Mouse (Mus musculus): ENCODE measurements around the gene Rbm34.
"Not testable (repeated sequence)": the region's sequence is repeated elsewhere in the genome, so short reads cannot be mapped to it uniquely, and the experiment has no call there.

Rbm34 gene

DNA sequence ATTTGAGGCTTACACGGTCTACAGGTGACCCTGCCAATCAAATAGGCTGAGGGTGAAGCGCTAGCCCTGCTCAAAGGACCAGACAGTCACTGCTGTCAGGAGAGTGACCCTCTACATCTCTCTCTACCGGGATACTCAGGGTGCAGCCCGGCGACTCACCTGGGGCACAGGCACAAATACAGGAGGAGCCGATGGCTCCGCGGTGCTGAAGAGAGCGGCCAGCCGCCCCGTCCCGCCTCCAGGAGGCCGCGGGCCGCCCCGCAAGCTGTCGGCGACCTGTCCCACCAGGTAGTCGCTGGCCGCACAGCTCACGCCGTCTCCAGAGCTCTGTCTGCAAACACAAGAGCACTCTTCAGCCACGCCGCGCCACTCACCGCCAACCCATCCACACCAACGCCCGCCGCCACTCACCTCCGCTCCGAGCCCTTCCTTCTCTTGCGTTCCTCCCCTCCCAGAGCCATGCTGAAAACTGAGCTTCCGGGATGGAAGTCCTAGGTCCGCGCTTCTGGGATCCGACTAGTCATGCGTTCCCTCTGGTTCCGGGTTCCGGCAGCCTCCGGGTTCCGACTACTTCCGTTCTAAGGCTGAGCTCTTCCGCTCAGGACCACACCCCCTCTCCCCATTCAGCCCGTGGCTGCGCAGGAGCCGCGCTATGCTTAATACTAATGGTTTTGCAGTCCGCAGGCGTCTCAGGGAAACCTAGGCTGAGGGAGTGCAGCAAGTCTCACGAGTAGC, at the start of gene Rbm34:
Gene Rbm34 (minus strand): TSS at position 493 of the 735 bp plus-strand sequence.
- DNase-seq, result peak; percentile 97

DNA sequence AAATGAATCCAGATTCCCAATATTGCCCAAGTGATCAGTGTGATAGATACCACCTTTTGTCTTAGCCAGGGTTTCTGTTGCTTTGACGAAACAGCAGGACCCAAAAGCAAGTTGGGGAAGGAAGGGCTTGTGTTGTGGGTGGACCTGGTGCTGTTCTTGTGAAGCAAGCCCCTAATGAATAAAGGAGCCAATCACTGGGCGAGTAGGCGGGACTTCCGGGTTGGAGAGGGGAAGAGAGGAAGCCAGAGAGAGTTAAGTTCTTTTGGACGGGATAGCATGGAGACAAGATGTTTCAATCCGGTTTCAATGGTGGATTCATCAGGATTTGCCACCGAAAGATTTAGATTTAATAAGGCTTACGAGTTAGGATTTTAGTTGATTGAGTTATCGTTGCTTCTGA, 40.8 kb upstream of the Rbm34 start:
- DNase-seq, result no peak

DNA sequence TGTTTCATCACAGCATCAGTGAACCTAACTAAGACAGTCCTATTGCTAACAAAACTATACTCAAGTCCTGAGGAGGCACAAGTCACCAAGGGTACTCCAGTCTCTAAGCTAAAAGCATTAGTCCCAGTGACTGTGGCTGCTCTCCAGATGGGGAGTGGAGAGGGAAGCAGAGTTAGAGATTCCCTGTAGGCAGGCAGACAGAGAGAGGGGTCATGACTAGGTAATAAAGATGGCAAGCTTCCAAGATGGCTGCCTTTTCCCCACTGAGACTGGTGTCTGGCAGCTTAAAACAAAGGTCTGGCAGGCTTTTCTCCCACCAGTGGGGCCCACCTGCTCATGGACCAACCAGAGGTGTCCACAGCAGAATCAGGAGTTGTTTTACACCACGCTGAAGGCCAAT, 23.6 kb upstream of the Rbm34 start:
- no peak for DNase-seq

DNA sequence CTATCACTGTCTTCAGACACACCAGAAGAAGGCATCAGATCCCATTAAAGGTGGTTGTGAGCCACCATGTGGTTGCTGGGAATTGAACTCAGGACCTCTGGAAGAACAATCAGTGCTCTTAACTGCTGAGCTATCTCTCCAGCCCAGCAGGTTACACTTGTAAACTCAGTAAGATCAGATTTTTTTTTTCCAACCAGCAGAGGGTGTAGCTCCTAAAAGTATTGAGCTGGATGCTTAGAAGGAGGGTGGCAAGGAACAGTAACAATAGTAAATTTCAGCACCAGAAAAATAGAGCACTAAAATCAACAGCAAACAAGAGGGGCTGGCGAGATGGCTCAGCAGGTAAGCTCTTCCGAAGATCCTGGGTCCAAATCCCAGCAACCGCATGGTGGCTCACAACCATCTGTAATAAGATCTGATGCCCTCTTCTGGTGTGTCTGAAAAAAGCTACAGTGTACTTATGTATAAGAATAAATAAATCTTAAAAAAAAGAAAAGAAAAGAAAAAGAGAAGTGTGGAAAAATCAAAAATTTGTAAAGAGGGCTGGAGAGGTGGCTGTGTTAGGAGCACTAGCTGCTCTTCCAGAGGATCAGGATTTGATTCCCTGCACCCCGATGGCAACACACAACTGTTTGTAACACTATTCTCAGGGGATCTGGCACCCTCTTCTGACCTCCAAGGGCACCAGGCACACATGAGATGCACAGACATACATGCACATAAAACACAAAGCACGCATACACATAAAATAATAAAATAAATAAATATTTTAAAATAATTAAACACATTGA, 18.7 kb upstream of the Rbm34 start:
- DNase-seq, result peak; percentile 35

DNA sequence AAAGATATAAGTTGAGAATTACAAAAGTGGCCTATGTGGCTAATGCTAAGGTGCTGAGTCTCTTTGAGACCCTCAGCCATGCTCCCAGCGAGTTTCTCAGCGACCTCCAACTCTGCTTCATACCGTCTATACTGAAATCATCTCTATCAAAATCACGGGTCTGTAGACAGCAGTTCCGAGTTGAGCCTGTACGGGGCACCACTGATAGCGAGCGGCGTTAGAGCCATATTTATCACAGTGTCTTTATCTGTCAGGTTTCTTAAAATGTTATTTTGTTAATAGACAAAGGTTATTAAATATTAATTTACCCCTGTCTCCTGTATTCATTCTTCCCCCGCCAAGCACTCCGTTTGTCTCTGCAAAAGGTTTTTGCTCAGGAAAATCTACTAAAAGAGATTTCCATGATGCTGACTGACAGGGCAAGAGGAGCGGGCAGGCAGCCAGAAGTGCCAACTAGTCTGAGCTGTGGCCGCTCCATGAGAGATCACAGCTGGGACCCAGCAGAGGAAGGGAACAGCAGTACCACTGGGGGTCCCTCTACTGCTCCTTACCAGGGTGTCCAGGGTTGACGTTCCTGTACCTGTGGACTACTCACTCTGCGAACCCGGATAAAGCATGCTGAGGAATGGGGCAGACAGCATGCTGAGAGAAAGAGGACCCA, 17.6 kb upstream of the Rbm34 start:
- DNase-seq, result no peak

DNA sequence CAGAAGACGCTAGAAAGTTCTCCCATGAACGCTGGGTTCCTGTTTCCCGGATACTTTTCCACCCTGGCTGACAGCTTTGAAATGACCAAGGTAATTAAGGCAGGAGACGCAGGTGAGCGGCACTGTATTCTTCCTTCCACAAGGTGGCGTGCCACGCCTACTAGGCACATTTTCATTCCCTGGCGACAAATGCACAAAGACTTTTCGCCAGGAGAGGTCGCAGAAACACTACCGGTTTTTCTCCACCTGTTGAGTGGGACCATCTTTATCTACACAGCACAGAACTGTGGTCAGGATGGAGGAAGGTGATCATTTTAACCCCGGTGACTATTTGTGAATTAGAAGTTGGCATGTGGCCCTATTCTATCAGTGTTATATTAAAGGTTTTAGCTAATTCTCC, 15.6 kb upstream of the Rbm34 start:
- peak; percentile 91 for DNase-seq

DNA sequence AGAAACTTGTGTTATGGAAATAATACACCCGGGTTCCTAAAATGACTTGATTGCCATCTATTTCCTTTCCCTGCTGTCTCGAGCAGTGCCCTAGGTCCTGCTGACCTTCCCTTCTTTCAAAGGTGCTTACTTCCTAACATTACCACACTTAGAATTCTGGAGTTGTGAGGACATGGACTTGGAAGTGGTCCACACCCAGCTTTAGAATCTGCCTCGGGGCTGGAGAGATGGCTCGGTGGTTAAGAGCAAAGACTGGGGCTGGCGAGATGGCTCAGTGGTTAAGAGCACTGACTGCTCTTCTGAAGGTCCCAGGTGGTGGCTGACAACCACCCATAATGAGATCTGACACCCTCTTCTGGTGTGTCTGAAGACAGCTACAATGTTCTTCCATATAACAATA, 9.2 kb upstream of the Rbm34 start:
- DNase-seq, result no peak

DNA sequence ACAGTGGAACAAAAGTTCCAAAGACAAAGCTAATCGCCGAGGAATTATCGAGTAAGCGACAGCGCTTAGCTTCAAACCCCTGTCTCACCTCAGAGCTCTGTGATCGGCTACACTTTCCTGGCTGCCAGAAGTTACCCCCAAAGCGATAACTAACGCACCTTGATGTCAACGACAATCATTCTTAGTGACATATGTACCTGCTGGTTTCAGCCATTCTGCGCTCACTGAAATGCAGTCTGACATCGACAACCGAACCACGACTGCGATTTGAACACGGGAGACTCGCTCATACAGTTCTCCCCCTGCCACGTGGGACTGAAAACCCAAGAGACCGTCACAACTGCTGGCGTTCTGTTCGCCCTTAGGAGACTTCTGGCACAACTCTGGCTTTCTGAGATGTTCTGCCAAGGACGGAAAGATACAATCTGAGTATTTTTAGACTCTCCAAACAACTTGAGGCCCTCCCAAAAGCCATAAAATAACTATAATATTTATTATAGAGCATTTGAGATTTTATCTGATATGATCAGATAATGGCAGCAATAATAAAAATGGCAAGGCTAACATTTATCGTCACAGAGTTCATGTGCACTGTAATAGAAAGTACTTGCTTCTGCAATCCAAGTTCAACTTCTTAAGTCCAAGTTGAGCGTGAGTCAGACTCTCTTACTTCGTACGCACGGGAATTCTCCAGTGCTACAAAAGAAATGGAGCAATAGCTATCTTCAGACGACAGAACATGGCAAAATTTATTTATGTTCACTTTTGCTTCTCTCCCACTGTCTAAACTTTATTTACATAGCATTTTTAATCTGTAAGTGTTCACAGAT, 8.4 kb upstream of the Rbm34 start:
- DNase-seq, result peak; percentile 41

DNA sequence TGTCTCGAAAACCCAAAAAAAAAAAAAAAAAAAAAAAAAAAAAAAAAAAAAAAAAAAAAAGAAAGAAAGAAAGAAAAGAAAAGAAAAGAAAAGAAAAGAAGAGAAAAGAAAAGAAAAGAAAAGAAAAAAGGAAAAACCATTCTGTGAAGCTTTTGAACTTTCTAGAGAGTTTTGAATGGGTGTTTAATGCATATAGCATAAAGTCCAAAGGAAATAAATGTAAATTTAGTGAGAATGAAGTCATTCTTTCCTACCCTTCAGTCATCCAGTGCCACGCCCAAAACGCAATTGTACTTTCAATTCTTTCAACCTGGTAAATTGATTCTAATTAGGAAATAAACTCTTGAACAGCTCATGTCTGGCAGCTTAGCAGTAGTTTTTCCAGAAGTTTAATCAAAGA, 7.7 kb upstream of the Rbm34 start:
- not testable (repeated sequence) for DNase-seq

DNA sequence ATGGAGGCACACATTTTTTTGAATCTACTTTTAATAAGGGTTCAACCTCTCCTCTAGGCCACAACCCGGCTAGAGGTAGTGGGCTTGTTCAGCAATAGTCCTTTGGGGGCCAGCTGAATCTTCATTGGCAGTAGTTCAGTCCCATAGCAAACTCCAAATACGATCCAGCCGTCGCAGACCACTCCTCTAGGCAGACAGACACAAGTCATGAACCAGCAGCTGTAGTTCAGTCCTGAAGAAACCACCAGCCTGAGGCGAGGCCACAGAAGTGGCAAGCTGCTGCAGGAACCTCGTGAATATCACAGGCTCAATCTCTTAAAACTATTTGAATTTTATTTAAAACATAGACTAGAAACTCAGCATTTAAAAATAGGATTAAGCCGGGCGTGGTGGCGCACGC, 7.2 kb upstream of the Rbm34 start:
- DNase-seq, result no peak

DNA sequence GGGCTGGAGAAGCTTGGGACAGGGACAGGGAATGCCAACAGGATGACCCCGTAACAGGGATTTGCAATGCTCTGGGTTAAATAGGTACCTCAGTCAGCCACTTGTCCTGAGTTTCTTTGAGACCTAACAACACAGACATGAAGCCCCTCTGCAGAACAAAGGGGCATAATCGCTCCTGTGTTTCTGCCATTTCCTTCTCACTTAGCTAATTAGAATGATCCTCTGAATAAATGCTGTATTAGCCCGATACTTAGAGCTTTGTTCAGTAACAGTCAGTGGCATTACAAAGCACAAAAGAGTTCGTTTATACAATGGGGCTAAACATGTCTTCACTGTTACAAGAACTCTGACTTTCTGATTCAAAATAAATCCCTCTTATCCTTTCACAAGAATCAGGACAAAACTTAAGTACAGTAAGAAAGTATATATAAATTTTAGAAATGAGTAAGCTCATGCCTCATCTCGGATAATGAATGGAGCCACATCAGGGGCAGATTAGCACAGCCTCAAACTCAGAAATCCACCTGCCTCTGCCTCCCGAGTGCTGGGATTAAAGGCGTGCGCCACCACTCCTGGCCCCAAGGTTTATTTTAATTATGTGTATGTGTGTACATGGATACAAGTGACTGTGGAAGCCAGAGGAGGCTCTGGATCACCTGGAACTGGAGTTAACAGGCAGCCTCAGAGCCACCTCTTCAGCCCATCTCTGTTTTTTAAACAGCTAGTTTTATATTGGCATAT, 5.9 kb upstream of the Rbm34 start:
- DNase-seq, result no peak

DNA sequence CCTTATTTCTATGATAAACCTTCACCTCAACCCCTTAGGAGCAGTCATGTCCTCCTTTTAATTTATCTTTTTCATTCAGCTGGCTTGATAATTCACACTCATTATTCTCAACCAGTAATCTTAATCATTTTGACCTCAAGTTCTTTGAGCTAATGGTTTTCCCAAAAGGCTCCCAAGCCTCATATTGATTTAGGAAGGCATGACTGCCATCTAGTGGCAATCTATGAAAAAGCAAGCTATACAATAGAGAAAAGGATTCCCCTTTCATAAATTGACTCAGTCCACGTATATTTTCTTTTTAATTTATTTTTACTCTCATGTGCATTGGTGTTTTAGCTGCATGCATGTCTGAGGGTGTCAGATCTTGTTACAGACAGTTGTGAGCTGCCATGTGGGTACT, 4.8 kb upstream of the Rbm34 start:
- DNase-seq, result peak; percentile 78

DNA sequence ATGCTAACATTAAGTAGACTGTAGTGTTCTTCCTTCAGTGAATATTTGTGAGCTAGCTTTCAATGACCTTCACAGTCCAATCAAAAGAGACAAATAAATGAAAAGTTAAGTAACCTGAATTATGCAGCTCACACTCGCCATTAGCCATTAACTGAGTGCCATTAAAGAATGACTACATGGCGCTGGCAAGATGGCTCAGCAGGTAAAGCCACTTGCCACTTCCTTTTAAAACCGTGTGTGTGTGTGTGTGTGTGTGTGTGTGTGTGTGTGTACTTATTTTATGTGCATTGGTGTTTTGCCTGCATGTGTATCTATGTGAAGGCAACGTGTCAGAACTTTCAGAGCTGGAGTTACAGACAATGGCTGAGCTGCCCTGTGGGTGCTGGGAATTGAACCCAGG, 3.6 kb upstream of the Rbm34 start:
- no peak for DNase-seq

DNA sequence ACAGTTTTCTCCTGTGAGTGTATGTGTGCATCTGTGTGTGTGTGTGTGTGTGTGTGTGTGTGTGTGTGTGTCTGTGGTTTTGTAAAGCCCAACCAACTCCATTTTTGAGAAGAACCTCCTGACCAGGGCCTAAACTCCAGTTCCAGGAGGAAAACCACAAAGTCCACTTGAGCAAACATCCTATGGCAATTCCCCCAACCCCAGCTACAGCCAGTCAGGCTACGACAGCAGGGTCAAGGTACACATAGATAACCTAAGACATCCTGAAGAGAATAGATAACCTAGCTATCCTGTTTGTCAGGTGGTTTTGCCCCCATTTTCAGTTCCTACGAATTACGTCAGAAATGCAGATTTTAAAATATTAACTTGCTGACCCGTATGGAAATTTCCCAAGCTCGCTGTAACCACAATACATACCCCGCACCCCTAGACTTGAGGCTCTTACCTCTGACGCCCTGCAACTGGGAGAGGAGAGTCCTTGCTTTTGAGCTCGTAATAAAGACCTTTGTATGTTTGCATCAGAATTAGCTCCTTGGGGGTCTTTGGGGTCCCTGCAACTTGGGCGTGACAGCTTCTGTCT, 2.9 kb upstream of the Rbm34 start:
- DNase-seq, result no peak

DNA sequence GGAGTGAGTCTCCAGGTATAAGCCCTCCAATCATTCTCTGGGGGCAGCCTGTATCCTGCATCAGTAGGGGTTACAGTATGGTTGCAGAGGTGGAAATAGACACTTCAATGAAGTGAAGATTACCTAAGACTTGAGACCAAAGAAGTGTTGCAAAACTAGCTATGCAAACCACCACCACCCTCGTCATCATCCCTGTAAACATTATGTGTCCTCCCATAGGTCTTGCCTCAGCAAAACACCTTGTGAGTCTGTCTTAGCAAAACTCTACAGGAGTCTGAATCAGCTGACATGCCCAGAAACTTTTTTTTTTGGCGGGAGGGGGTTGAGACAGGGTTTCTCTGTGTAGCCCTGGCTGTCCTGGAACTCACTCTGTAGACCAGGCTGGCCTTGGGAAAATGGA, 1.8 kb upstream of the Rbm34 start:
- no peak for DNase-seq

DNA sequence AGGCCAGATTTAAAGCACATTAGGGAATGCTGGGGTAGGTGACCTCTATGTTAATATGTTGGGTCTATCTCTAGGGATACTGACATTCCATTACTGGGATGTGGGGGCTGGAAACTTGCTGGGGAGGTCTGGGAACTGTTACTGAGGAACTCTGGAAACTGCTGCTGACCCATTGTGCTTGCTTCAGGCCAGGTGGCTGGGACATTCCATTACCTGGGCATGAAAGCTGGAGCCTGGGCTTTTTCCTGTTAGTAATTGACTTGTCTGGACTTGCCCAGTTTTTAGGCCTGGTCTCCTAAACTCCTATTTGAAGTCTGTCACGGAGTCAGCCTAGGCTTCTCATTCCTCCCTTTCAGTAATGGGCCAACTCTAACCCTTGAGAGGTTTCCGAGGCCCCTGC, 1.2 kb upstream of the Rbm34 start:
- DNase-seq, result no peak

DNA sequence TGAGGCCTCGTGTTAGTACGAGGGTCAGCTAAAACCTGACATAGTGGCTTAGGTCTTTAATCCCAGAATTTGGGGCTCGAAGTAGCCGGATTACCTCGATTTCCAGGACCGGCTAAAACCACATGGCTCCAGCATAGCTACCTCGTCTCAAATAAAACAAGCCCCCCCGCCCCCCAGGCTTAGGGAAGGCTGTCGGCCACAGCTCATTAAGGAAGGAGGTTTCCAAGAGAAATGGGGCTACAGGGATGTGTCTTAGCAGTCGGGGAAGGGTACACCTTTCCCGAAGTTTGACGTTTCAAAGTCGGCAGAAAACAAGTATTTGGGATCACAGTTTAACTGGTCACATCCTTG, 418 bp upstream of the Rbm34 start:
- DNase-seq, result no peak

DNA sequence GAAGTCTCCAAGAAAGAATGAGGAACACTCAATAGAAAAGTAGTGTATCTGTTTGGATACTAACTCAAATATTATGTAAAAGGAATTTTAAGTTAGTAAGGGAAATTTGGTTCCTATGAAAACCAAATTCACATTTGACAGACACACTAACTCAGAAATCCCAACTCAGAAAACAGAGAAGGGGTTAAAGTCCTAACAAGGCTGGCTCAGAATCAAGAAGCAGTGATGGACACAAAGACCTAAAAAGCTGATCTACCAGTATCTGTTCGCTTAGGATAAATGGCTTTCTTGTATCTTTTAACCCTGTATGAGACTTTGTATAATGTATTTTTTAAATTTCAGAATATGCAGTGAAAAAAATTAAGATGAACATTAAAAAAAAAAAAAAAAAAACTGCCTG, 1.3 kb downstream of the Rbm34 start:
- no peak for DNase-seq

DNA sequence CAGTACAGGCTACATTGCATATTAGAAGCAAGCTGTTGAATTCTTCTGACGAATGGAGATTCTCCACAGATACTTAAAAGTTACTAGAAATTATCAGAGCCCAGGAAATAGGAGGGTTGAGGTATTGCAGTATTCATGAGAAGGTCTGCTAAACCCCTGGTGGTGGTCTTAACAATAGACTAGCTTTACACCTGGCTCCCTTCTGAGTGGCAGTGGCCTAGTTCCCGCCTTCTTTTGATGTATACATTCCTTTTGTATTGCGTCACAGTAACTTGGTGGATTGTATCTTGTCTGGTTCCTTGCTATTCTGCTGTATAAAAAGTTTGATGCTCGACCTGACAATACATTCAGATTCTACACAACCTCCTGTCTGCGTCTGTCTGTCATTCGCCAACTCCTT, 2.8 kb downstream of the Rbm34 start:
- DNase-seq, result no peak

DNA sequence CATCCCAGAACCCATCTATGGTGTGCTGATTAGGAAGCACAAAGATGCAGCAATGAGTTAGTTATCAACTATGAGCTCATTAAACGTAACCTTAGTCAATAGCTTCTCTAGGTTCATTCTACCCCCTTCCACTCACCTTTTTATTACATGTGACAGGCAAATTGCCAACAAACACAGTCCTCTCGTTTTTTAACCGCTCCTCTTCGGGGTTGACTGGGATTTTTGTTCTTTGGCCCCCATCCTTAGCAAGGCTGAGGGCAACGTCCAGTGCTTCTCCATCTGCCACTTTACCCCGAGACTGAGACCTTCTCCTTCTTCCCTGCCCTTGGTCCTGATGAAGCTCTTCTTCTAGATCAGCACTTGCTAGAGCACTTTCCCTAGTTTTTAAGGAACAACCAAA, 5.6 kb downstream of the Rbm34 start:
- no peak for DNase-seq

DNA sequence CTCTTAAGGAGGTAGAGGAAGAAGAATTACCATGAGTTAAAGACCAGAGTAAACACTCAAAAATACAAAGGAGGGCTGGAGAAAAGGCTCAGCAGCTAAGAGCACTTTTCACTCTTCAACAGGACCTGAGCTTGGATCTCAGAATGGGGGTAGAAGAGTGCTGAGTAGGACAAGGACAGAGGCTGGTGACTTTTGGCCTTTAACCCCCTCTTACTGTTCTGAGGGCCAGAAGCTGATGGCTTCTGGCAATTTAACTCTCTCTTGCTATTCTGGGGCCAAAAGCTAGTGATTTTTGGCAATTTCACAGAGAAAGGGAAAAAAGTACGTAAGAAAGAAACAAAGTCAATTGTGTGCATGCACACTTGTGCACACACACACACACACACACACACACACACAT, 8.0 kb downstream of the Rbm34 start:
- DNase-seq, result no peak

DNA sequence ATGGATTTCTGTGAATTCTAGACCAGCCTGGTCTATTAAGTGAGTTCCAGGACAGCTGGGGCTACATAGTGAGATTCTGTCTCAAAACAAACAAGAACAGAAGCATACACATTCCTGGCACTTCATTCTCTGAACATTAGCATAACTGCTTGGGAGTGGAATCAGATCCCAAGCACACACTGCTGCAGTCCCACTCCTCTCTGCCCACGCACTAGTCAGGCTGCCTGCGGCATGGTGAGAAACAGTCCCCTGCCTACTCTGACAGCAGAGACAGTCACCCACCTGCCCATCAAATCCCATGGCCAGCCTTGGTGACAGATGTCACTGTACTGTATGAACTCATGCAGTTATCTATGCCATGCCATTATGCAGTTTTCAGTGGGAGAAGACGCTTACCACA, 9.4 kb downstream of the Rbm34 start:
- no peak for DNase-seq
